Mouse (Mus musculus) ovary, postnatal 10 days (tissue): ENCODE measurements around the gene Ptprg.
"Not testable (repeated sequence)": the region's sequence is repeated elsewhere in the genome, so short reads cannot be mapped to it uniquely, and the experiment has no call there.

ENCODE experiments used
- DNase-seq: peaks from one replicate; pipeline ENCODE4 v3.0.0; 2022; ENCODE audit warnings: low spot score

Gene Ptprg

DNA sequence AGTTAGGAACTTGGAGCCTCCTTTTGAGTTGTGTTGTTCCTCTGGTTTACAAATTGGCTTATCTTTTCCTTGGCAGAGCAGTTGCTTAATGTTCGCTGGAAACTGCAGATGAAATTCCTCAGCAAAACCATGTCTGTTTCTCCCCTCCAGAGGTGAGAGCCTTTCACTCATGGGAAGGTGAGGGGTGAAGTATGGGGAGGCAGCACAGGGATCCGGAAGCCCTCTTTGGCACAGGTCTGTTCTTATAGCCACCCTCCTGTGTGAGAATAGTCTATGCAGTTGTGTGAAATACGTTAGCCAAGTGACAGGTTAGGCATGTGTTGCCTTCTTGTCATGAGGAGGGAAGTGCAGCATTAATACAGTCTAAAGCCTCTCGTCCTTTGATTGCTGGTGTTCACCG is 330.7 kb downstream of the Ptprg start:
- no peak for DNase-seq

DNA sequence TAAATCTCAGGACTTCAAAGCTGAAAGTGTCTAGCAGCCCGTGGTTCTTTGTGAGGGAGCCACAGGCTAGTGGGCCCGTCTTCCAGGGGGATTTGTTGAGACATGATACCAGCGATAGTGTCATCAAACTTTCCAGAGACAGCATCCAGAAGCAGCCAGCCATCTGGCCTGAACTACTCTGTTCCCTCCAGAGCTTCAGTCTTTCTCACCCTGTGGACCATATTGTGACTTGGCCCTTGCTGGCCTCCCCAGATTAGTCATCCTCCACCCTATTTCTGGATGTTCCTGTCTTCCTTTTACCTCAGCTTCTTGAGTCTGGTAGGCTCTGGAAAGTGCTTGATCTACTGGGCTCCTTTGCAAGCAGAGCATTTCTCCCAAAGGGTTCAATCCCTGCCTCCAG is 333.1 kb downstream of the Ptprg start:
- no peak for DNase-seq

DNA sequence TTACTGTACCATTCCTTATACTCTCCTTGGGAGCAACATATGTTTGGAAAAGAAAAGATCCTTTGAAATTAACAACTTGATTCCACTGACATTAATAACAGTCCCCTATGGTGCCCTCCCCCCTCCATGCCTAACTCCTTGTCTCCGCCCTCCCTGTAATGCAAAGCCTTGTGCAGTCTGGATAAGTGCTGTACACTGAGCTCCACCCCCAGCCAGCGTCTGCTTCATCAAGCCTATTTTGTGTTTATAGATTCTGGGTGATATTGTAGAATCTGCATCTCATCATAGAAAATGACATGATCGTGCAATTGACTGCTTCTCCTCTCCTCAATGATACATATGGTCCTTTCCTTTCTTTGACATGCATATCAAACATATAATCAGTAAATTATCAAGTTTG is 337.6 kb downstream of the Ptprg start:
- DNase-seq: no peak

DNA sequence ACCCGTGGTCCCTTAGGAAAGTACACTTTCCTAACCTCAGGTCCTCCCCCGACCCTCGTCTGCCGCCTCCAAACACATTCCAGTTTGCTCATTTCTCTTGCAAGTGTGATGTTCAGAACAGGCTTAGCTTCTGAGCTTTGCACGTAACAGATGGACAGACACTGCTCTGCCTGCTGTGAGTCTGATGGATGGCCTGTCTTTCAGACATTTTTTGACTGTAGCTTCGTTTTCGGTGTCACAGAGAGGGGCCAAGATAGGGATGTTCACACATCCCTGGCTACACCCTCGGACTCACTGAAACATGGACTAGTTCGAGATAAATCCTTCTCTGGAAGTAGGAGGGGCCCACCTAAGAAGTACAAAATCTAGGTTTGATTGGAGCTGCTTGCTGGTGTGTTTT is 339.3 kb downstream of the Ptprg start:
- no peak for DNase-seq

DNA sequence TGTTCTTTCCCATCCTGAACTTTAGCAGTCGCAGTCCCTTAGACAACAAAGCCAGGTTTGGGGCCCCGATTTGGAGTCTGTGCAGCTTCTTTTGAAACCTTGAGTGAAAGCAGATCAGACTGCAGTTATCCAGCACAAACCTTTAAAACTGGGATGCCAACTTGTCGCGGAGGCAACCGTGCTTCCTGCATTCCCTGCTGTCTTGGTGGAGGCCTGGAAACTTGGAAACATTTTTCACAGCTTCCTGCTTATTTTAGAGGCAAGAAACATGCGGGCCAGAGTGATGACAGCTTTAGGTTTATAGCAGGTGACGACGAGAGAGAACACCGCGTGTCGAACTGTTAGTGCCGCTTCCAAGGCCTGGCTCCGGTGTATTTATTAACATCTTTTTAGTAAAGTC is 342.2 kb downstream of the Ptprg start:
- no peak for DNase-seq

DNA sequence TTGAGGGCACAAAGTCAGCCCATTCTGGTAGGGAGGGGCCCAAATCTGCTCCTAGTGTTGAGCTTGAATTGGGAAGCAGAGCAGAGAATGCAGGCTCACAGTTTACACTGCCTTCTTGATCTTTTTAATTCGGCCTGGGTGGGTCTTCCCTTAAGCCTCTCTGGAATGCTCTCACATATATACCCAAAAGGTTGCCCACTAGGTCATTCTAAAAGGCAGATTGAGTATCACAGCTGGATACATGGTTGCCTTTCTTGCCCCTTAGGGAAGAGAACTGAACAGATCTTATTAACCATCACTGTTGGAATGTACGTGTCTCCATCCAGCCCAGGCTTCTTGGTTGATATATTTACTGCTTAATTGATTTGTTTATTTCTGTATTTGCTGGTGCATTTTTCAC is 349.5 kb downstream of the Ptprg start:
- DNase-seq: no peak

DNA sequence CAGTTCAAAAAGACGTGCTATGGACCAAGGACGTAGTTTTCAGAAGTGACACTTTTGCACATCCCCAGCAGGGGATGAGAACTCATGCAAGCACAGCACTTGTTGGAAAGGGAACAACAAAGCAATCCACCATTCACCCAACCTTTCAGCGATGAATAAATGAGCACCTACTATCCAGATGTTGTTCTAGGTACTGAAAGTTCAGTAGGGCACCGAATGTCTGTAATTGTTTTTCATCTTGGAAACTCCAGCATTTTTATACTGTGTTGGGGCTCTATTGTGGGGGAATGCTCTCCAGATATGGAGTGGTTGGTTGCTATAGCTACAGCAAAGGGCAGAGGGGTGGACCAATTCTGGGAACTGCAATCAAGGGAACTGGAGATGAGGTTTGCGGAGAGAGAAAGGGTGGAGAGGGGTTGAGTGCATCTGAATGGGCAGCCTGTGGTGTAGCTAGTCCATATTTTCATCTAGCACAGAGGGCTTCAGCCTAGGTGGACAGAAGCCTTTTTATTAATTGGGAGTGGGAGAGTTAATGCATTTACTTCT is 352.9 kb downstream of the Ptprg start:
- no peak for DNase-seq

DNA sequence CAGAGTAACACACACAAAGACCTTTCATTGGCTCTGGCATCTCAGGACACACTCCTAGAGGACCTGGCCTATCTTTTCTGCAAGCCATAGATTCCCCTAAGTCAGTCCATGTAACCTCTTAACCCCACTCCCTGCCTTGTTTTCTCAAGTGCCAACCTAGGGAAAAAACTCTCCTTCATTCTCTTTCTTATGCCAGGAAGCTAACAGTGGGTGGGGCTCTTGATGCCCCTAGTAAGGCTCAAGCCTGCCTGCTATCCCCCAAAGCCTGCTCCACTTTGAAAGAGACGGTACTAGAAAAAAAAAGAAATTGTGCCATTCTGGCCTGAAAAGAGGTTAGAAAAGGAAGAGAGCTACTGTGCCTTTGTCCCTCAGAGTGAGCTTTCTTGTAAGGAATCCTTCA is 358.9 kb downstream of the Ptprg start:
- no peak for DNase-seq

DNA sequence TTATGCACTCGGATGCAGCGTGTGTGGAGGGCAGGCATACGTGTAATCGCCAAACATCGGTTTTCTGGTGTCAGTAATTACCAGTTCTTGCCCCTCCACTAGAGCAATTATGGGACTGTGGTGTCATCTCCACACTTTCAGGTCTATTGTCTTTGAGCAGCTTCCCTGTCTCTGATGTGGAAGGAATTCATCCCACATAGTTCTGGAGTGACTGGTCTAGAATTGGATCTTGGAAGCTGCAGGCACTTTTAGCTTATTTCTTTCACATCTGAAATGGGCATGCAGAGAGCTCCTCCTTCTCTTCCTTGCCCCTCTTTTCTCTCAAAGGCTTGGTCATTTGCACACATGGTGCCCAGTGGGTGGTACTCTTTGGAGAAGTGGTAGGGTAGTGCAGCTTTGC is 363.9 kb downstream of the Ptprg start:
- DNase-seq: no peak

DNA sequence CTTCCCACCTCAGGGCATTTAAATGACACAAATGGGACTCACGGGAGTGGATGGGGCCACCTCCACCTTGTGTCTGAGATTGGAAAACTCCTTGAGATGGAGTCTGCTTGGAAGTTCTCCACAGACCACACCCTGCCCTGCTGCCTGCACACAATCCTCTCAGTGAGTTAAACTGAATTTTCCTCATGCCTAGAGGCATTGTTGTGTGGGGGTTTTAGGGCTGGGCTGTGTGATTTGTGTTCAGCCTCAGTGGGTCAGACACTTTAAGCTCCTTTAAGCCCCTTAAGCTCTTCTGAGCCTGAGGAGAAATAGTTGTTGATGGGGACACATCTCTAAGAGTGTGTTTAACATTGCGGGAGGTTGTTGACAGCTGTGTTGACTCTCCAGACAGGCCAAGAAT is 375.2 kb downstream of the Ptprg start:
- no peak for DNase-seq

DNA sequence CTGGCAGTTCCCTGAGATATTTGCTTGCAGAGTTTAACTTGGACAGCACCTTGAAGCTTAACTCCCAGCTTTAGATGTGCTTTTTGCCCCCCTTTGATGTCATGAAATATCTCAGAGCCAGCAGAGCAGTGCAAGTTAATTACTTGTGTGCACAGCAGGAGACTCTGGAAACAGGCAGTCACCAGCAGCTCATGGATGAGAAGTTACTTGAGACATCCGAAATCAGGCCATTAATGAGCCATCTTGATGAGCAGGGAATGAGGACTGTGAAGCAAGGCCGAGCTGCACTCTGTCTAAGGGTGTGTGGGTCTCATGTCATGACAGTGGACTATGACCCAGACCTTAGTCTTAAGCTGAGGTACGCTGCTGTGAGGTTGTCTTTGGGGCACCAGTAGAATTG is 379.2 kb downstream of the Ptprg start:
- DNase-seq: no peak

DNA sequence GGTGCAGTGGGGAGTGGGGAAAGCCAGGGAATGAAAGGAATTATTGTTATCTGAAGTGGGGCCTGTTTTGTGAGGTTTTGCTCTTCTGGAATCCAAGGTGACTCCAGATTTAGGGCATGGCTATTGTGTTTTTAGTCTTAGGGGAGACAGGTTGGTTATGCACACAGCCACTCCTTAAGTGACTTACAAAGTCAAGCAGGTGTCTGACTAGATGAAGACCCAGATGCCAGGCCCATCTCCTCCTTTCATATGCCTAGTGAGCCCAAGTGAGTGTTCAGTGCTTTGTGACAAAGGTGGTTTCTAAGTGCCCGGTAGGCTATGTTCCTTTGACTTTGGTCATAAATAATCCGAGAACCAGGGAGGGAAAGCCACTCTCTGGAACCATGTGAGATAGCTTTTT is 381.2 kb downstream of the Ptprg start:
- DNase-seq: no peak

DNA sequence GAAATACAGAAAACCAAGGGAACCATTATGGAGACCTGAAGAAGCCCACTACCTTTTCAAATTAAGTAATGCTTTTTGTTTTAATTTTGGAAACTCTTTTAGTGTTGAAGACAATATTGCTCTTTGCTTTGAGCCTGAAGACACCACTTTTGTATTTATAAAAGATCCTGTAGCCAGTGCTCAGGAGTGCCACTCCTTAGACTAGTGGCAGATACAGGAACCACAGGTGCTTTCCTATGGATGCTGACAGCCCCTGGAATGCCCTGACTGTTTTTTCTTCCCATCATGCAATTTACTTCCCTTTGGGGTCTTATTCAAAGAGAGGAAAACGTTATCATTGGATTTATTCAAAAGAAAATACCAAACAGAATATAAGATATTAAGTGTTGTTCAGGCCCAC is 381.9 kb downstream of the Ptprg start:
- no peak for DNase-seq

DNA sequence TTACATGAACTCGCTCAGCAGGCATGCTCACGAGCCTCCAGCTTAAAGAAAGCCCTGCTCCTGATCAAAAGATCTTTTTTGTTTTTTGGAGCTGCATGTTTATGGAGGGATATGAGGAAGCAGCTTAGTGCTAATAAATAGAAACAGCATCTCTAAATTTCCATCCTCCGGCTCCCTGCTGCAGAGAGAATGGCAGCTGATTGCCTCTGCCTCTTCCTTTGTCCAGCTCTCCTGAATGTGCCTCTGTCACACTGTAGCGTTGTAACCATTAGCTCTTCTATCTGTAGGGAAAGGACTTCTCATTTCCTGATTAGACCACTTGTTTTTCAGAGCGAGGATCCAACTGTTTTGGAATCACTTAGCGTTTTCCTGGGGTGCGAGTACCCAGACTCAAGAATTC is 382.4 kb downstream of the Ptprg start:
- no peak for DNase-seq

DNA sequence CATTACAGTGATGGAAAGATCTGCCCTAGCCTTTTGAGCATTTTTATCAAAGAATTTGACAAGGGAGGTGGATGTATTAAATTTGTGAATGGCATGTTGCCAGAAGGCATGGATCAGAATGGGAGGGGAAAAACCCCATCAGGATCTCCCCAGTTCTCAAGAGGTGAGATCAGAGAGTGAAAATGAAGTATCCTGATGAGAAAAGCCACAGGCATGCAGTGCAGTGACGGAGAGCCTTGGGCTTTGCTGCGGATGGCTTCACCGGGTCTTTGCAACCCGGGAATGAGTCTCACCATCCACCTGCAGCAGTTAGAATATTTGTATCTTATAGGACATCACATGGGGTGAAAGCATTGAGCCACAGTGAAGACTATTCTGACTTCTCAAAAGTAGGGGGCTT is 385.6 kb downstream of the Ptprg start:
- no peak for DNase-seq

DNA sequence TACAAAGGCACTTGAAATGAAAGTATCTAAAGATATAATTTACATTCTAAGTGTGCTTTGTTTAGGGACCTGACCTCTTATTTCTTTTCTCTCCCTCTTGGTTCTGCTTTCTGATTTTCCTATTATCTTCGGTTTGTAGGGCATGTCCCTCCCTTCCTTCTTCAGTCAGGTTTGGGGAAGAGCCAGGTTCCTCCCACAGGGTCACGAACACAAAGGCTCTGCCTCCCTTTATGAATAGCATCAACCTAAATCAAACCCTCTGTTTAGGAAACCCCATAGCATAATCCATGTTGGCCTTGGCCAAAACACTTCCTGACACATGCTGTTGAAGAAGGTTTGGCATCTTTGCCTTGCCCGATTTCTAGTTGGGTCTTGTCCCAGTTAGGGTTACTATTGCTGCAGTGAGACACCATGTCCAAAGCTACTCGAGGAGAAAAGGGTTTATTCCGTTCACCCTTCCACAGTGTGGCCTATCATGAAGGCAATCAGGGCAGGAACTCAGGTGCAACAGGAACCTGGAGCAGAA is 388.7 kb downstream of the Ptprg start:
- DNase-seq: no peak

DNA sequence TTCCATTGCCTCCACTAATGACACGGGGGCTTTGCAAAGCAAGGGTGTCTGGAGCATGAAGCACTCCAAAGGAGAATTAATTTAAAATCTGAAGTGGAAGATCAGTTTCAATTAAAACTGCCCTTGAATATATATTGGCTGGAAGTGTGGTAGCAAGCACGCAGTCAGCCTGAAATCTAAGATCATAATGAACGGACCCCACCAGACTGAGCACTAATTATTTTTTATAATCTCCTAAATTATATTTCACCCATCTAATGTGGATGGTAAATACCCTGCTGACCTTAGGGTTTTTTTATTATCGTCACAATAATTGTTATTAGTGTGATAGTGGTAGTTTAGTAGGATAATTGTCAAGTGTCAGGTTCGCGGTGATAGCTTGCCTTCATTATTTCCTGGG is 397.0 kb downstream of the Ptprg start:
- no peak for DNase-seq

DNA sequence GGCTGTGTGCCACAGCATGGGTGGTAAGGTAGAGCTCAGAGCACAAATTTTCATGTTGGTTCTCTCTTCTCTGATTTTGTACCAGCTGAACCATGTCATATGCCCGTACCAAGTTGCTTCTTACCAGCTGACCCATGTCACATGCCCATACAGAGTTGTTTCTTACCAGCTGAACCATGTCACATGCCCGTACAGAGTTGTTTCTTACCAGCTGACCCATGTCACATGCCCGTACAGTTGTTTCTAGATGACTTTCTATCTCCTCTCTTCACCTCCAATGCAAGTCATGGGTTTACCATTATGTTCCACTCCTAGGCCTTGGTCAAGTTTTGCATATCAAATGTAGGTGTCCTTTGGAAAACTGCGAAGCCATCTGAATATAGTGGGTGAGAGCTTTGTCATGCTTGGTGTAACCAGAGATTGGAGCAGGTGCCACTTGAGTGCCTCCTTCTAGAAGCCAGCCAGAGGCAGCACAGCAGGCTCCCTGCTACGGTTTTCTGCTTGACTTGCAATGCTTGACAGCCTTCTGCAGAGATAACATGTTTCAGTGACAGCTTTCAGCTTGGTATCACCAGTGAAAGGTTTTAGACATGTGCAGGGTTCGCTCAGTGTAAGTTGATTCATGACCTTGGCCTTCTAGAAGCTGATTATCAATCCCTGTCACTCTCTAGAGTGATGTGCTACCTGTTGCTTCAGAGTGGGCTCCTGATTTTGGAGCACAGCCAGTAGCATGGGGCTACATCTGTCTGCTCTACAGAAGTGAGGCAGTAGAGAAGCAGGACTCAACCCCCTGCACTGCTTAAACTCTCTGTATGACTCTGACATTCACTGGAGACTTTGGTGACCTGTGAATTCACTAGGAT is 401.9 kb downstream of the Ptprg start:
- DNase-seq: no peak

DNA sequence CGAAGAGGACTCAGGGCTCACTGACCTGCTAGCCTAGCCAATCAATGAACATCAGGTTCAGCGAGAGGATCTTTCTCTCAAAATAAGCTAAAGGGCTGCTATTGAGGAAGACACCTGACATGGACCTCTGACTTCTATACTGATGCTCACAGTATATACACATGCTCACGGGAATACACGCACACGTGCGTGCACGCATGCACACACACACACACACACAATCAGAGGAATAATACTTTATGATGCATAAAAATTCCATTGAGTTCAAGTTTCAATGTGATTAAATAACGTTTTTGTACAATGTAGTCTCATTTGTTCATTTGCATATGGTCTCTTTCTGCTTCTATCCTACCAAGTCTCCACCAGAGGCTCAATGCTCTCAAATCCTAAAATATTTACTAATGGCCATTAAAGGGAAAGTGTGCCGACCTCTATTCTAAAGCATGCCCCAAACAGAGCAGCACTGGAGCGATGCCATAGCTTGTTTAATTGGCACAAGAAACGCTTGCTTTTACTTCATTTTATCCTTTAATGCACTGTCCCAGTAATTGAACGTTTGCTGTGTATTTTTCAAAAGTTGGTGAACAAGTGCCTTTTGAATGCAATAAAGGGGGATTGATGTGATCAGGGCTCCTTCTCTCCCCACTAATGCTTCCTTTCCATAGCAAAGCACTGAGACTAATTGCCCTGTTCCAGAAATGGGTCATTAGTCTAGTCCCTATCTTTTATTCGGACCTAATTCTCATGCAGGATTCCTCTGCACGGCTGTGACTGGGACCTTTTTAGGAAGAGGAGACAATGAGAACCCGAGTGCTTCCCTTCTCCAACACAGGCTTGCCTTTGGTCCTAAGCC is 407.2 kb downstream of the Ptprg start:
- no peak for DNase-seq

DNA sequence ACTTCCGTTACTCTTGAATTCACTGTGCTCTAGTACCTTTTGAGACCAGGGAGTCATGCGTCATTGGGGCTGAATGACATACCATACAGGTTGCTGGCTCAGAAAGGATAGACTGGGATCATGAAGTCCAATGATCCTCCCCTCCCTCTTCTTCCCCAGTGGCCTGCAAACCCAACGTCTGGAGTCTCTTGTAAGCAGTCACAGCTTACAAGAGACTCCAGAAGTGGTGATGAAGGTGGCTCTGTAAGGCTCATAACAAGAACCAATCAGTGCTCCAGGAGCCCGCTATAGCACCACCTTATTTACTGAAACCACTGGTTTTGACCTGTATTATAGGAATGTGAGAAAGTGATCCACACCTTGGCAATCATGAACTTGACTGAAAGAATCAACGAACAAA is 408.8 kb downstream of the Ptprg start:
- no peak for DNase-seq

DNA sequence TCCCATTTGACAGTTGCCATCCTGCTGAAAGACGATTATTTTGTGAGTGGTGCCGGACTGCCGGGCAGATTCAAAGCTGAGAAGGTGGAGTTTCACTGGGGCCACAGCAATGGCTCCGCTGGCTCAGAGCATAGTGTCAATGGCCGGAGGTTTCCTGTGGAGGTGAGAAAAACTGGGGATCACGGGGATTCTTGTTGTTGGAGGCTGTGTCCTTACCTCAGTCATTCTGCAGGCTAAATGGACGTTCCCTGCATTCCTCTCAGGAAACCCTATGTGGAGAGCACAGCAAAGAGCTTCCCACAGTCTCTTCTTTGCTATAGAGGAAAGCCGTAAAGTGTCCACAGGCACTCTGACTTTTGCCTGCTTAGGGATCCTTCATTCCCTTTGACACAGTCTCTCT is 409.2 kb downstream of the Ptprg start:
- DNase-seq: no peak

DNA sequence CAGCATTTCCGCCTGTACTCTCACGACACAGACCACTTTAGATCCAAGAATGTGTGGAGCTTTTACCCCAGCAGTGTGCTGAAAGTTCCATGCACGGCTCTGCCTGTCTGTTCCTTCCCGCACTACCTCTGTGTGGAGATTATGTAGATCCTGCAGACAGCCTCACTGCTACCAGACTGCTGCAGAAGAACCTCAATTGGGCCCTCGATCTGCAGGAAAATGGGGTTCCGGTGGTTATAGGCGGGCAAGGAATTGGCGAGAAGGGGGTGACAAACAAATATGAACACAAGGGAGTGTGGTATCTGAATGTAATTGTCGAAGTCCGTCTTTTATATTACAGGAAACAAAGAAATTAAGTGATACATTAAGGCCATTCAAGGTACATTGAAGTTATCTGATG is 410.5 kb downstream of the Ptprg start:
- DNase-seq: no peak

DNA sequence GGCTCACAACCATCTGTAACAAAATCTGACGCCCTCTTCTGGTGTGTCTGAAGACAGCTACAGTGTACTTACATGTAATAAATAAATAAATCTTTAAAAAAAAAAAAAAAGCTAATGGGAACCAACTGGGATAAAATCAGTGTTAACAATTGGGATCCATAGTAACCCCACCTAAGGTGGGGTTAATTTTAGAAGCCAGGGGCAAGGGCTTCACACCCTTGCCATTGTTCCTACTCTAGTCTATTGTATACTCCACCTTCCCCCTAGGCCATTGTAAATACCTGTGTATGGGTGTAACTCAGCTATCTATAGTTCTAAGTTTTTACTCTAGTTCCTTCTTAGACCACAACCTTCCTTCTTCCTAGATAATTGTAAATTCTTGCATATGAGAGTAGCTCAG is 411.0 kb downstream of the Ptprg start:
- DNase-seq: not testable (repeated sequence)
